Mouse (Mus musculus) lung, postnatal 0 days (tissue): ENCODE data around the gene Rab21.

Source experiments
- CTCF ChIP-seq: IDR thresholded peaks from 2 replicates; pipeline ENCODE4 v1.5.1; 2016; ENCODE audit warnings: antibody characterized with exemption, mild to moderate bottlenecking
- EP300 ChIP-seq: IDR thresholded peaks from 2 replicates; pipeline ENCODE4 v1.6.1; 2016; ENCODE audit warnings: antibody characterized with exemption, mild to moderate bottlenecking, control low read depth

GRCm38 (mm10) chr10:115281381-115281780, 34.0 kb downstream of the Rab21 start:
- TF ChIP-seq CTCF (no peak), EP300 (no peak)
